Comparison of ENCODE assay signal across 8 mouse cellular contexts in genomic region chr11:77100137-77100937, GRCm38 (mm10). TPM values are rescaled to one million over a fixed set of nuclear protein-coding genes. Genes with fewer than 3 reads are reported as not detected.
DNase-seq lines count a peak whose midpoint lies in the region; ATAC-seq and TF ChIP-seq lines count a peak whose summit lies in the region.
"Had no signal": no experiment of that assay in that cellular context is flagged by ENCODE, and none has a peak within 500 bp of the region (broad histone marks: within the 10 kb centered on the region; RNA-seq: fewer than 3 reads in every experiment).

No protein-coding gene starts in this region.

- in situ Hi-C loops in Patski (cut with MboI; ENCODE audit: low pct_unique_long_range_greater_than_20kb): loop anchor here (5.0 kb wide), 3 partner anchors 107 to 347 kb away; no protein-coding TSS in a partner anchor

- CTCF ChIA-PET in Patski (lab: Charles Lee): interaction anchor here (1.6 to 2.6 kb wide), 7 partner anchors 15 to 349 kb away, joined by 5 to 9 read pairs (median 6); no protein-coding TSS in a partner anchor

- ATAC-seq in Patski: no peak
- ATAC-seq in intestine, embryonic 14.5 days (replicated peaks; ENCODE audit: low FRiP score, low TSS enrichment, low read depth): peak; percentile 55
- ATAC-seq in midbrain, embryonic 16.5 days: peak; percentile 42; the same call in 1 of the 2 replicates

- no peaks in the 10 kb centered on the region for H3K9me3 ChIP-seq in intestine, embryonic 14.5 days (ENCODE audit: control insufficient read depth, low read length)
- H3K9me3 ChIP-seq in midbrain, embryonic 16.5 days (replicated peaks; ENCODE audit: control insufficient read depth, low read length, poor library complexity, severe bottlenecking): no peaks in the 10 kb centered on the region
- H3K9me3 ChIP-seq: midbrain, embryonic 12.5 days had no signal

- TF ChIP-seq CTCF in Patski (IDR thresholded peaks at IDR 0.05): peak; percentile 97
- TF ChIP-seq CTCF in spleen, adult 2 months (IDR thresholded peaks at IDR 0.05; ENCODE audit: extremely low read depth, insufficient read depth, insufficient read length, insufficient replicate concordance): peak; percentile 83; the same call in 1 of the 2 replicates

- H3K36me3 ChIP-seq in intestine, embryonic 14.5 days (ENCODE audit: control insufficient read depth, insufficient read depth, low read length): no peaks in the 10 kb centered on the region
- H3K36me3 ChIP-seq in midbrain, embryonic 16.5 days (ENCODE audit: control insufficient read depth, insufficient read depth, low read length): no peaks in the 10 kb centered on the region
- no peaks in the 10 kb centered on the region for H3K36me3 ChIP-seq in spleen, adult 2 months (ENCODE audit: control insufficient read depth, insufficient read depth, low read length)
- H3K36me3 ChIP-seq: midbrain, embryonic 12.5 days had no signal

- no peak overlapping the region for H3K27ac ChIP-seq in intestine, embryonic 14.5 days (ENCODE audit: low read depth)
- no peak overlapping the region for H3K27ac ChIP-seq in midbrain, embryonic 16.5 days (ENCODE audit: low read length)
- H3K27ac ChIP-seq in spleen, adult 2 months (ENCODE audit: insufficient read depth, low read length): no peak overlapping the region
- H3K27ac ChIP-seq: midbrain, embryonic 12.5 days had no signal

- no peak overlapping the region for H3K4me3 ChIP-seq in intestine, embryonic 14.5 days (ENCODE audit: low read depth, low read length)
- H3K4me3 ChIP-seq in midbrain, embryonic 16.5 days (ENCODE audit: low read depth, low read length): no peak overlapping the region
- H3K4me3 ChIP-seq in spleen, adult 2 months (ENCODE audit: extremely low read depth, insufficient read depth, insufficient read length): no peak overlapping the region
- H3K4me3 ChIP-seq: midbrain, embryonic 12.5 days had no signal

- TF ChIP-seq POLR2A in spleen, adult 2 months (IDR thresholded peaks at IDR 0.05; ENCODE audit: low read depth, low read length): no peak

- H3K4me2 ChIP-seq in intestine, embryonic 14.5 days (ENCODE audit: low read length): no peak overlapping the region; the same call in 1 of the 2 replicates
- H3K4me2 ChIP-seq in midbrain, embryonic 16.5 days (ENCODE audit: low read length): peak overlapping the region; percentile 27; the same call in 1 of the 2 replicates
- H3K4me2 ChIP-seq: midbrain, embryonic 12.5 days had no signal

- WGBS in intestine, embryonic 14.5 days: 15% methylated on average over 10 of the region's 10 CpGs
- WGBS in midbrain, embryonic 16.5 days: 15% methylated on average over 10 of the region's 10 CpGs
- 11% methylated on average over 10 of the region's 10 CpGs for WGBS in spleen, adult 2 months

- intact Hi-C loops in left cerebral cortex, postnatal 14 days (cut with DNase I): loop anchor here (2.0 to 5.0 kb wide), 2 partner anchors 117 to 208 kb away; partner anchors contain the start of gene Ssh2

- no peaks in the 10 kb centered on the region for H3K27me3 ChIP-seq in Patski
- H3K27me3 ChIP-seq in intestine, embryonic 14.5 days (replicated peaks; ENCODE audit: control insufficient read depth, insufficient read depth, low read length): no peaks in the 10 kb centered on the region
- H3K27me3 ChIP-seq in midbrain, embryonic 16.5 days (ENCODE audit: control insufficient read depth, insufficient read depth, low read depth, low read length): peaks cover 2% of the 10 kb centered on the region; the same call in 1 of the 2 replicates
- no peaks in the 10 kb centered on the region for H3K27me3 ChIP-seq in spleen, adult 2 months (ENCODE audit: control insufficient read depth, insufficient read depth, low read length)

- peaks cover 4% of the 10 kb centered on the region; the same call in 1 of the 2 replicates for H3K4me1 ChIP-seq in intestine, embryonic 14.5 days (replicated peaks; ENCODE audit: control insufficient read depth, insufficient read depth, low read length)
- H3K4me1 ChIP-seq in midbrain, embryonic 16.5 days (ENCODE audit: control insufficient read depth, insufficient read depth, low read length): peaks cover 4% of the 10 kb centered on the region; the same call in 1 of the 2 replicates
- no peaks in the 10 kb centered on the region for H3K4me1 ChIP-seq in spleen, adult 2 months (ENCODE audit: control insufficient read depth, insufficient read depth, insufficient read length)
- H3K4me1 ChIP-seq: midbrain, embryonic 12.5 days had no signal

- no peak overlapping the region for H3K9ac ChIP-seq in intestine, embryonic 14.5 days (ENCODE audit: low read length)
- no peak overlapping the region for H3K9ac ChIP-seq in midbrain, embryonic 16.5 days (ENCODE audit: low read depth, low read length)
- H3K9ac ChIP-seq: midbrain, embryonic 12.5 days had no signal

- peak; percentile 24 for DNase-seq in Patski (ENCODE audit: low read depth, low spot score)
- DNase-seq in cerebellum, adult 11-12 months: peak; percentile 47
- peak; percentile 79 for DNase-seq in forelimb bud, embryonic 11.5 days (ENCODE audit: low read depth, low spot score)
- DNase-seq in intestine, embryonic 14.5 days (ENCODE audit: low spot score): peak; percentile 96
- DNase-seq in left cerebral cortex, postnatal 14 days (ENCODE audit: low spot score in 2 of 2): peak; percentile 79 to 86
- peak; percentile 55 to 69 for DNase-seq in spleen, adult 2 months (ENCODE audit: low read depth in 1 of 2, low spot score in 2 of 2)

- POLR2A ChIA-PET in Patski (lab: Charles Lee): interaction anchor here (0.7 kb wide), 1 partner anchor 248 kb away, joined by 3 read pairs; no protein-coding TSS in a partner anchor

RNA-seq across cellular contexts. Expression of gene Nsrp1, which starts 22.1 kb away (rescaled TPM):
- 33.8 TPM for polyA plus RNA-seq in Patski (2021)
- polyA plus RNA-seq in intestine, embryonic 14.5 days (2014; fragmentation: Nextera tagmentation; extraction: Ambion mirVana): 53.3 and 53.6 TPM in 2 replicates
- total RNA-seq in left cerebral cortex, postnatal 14 days (2021): 10 to 100 TPM; 13.7 to 16.1 TPM
- polyA plus RNA-seq in midbrain, embryonic 16.5 days (2015; fragmentation: Nextera tagmentation; extraction: Ambion mirVana): 48.8 and 50.2 TPM in 2 replicates
- 0.65 and 0.77 TPM in 2 replicates for polyA plus RNA-seq in spleen, adult 2 months (2012; rRNA removed)

Comparison
In these comparisons a context has a peak if more than half of its experiments do, and no peak if none do; other contexts are left out.
1. DNase-seq: peak in every context shown above with its lines; median percentile 96 in intestine, embryonic 14.5 days; 82 in left cerebral cortex, postnatal 14 days; 79 in forelimb bud, embryonic 11.5 days; 62 in spleen, adult 2 months; 47 in cerebellum, adult 11-12 months; 24 in Patski.
2. RNA of gene Nsrp1, which starts 22.1 kb away (polyA plus RNA-seq): 53.3 to 53.6 TPM in intestine, embryonic 14.5 days, 48.8 to 50.2 TPM in midbrain, embryonic 16.5 days and 33.8 TPM in Patski (single experiment); 0.65 to 0.77 TPM in spleen, adult 2 months; every median in the first group is over 10 times any median in the second.